Mouse (Mus musculus): ENCODE results near the gene Plcxd3. TPM values are rescaled to one million over a fixed set of nuclear protein-coding genes. Genes with fewer than 3 reads are reported as not detected.
"Not testable (repeated sequence)": the region's sequence is repeated elsewhere in the genome, so short reads cannot be mapped to it uniquely, and the experiment has no call there.

Gene Plcxd3
- polyA plus RNA-seq, 1 experiment from 2014 or later, result 9.4 TPM

- WGBS, result 90% methylated on average over 8 of the region's 8 CpGs
- not testable (repeated sequence) for H3K27me3 ChIP-seq (ENCODE audit: poor library complexity, severe bottlenecking); DNase-seq (ENCODE audit: extremely low spot score, low spot score); H3K9me3 ChIP-seq; H3K4me3 ChIP-seq; H3K36me3 ChIP-seq (replicated peaks); H3K4me1 ChIP-seq; H3K27ac ChIP-seq
Measured at GRCm38 (mm10) chr15:4599331-4599730, 224.0 kb downstream of the Plcxd3 start.

- no peaks in the 10 kb centered on the region for H3K36me3 ChIP-seq (replicated peaks)
- no peak overlapping the region for H3K4me3 ChIP-seq
- H3K9me3 ChIP-seq, result no peaks in the 10 kb centered on the region
- 90% methylated on average over 6 of the region's 6 CpGs for WGBS
- H3K27me3 ChIP-seq (ENCODE audit: poor library complexity, severe bottlenecking), result no peaks in the 10 kb centered on the region
- H3K27ac ChIP-seq, result no peak overlapping the region
- no peak for DNase-seq (ENCODE audit: extremely low spot score, low spot score)
- H3K4me1 ChIP-seq, result no peaks in the 10 kb centered on the region
Measured at GRCm38 (mm10) chr15:4605630-4606029, 230.3 kb downstream of the Plcxd3 start.

Data from forebrain, embryonic 10.5 days (tissue).